Mouse (Mus musculus): ENCODE data around the gene Lbh. TPM values are rescaled to one million over a fixed set of nuclear protein-coding genes. Genes with fewer than 3 reads are reported as not detected.

Lbh gene
- polyA plus RNA-seq, 1 experiment = 0.03 TPM

- no peak for TF ChIP-seq GATA1 (IDR thresholded peaks at IDR 0.05; ENCODE audit: low read length)
These were observed 52.6 kb downstream of the Lbh start for GRCm38 (mm10) chr17:72970631-72971161.

- TF ChIP-seq GATA1 (IDR thresholded peaks at IDR 0.05; ENCODE audit: low read length) = no peak
These were observed 54.9 kb downstream of the Lbh start for GRCm38 (mm10) chr17:72973041-72973440.

GRCm38 (mm10) chr17:72976258-72977231 lies 58.4 kb downstream of the Lbh start:
- TF ChIP-seq GATA1 (IDR thresholded peaks at IDR 0.05; ENCODE audit: low read length) = no peak

- no peak for TF ChIP-seq GATA1 (IDR thresholded peaks at IDR 0.05; ENCODE audit: low read length)
These were observed 59.5 kb downstream of the Lbh start for GRCm38 (mm10) chr17:72977616-72978015.

GRCm38 (mm10) chr17:72982156-72982555 lies 64.1 kb downstream of the Lbh start:
- no peak for TF ChIP-seq GATA1 (IDR thresholded peaks at IDR 0.05; ENCODE audit: low read length)

- no peak for TF ChIP-seq GATA1 (IDR thresholded peaks at IDR 0.05; ENCODE audit: low read length)
These were observed 65.4 kb downstream of the Lbh start for GRCm38 (mm10) chr17:72983471-72983870.

- TF ChIP-seq GATA1 (IDR thresholded peaks at IDR 0.05; ENCODE audit: low read length) = no peak
These were observed 70.9 kb downstream of the Lbh start for GRCm38 (mm10) chr17:72989025-72989424.

Other genes starting within 250 kb of the Lbh start
- gene Ypel5, start 81.9 kb upstream of the Lbh start, polyA plus RNA-seq (2012) = 5.0 and 7.3 TPM in 2 replicates
- 2.9 and 3.7 TPM in 2 replicates for gene Lclat1, start 189.7 kb downstream of the Lbh start, polyA plus RNA-seq (2012)